Mouse (Mus musculus) kidney, embryonic 15.5 days (tissue): ENCODE data around the gene Gm42688. TPM values are rescaled to one million over a fixed set of nuclear protein-coding genes. Genes with fewer than 3 reads are reported as not detected.

ENCODE experiments used
- ATAC-seq: fragments of 200-750 bp; cut with Nextera tagmentation; replicated peaks from 2 replicates; pipeline ENCODE4 v1.8.0; 2017; ENCODE audit warnings: moderate TSS enrichment; ENCODE audit not compliant: low FRiP score
- H3K27ac ChIP-seq: fragments of 300-500 bp; sonication (generic); 2 replicates; pipeline ENCODE4 v1.5.1; 2015; ENCODE audit warnings: mild to moderate bottlenecking, inconsistent platforms
- H3K27me3 ChIP-seq: fragments of 300-500 bp; sonication (generic); 2 replicates; pipeline ENCODE4 v1.6.1; 2015; ENCODE audit warnings: inconsistent platforms
- H3K36me3 ChIP-seq: fragments of 300-500 bp; sonication (generic); 2 replicates; pipeline ENCODE4 v1.6.1; 2015; ENCODE audit warnings: inconsistent platforms
- H3K4me1 ChIP-seq: fragments of 300-500 bp; sonication (generic); 2 replicates; pipeline ENCODE4 v1.6.1; 2015; ENCODE audit warnings: inconsistent platforms
- H3K4me2 ChIP-seq: fragments of 300-500 bp; sonication (generic); 2 replicates; pipeline ENCODE4 v1.6.1; 2015; ENCODE audit warnings: moderate library complexity, mild to moderate bottlenecking, inconsistent platforms
- H3K4me3 ChIP-seq: fragments of 300-500 bp; sonication (generic); replicated peaks from 2 replicates; pipeline ENCODE4 v1.5.1; 2015; ENCODE audit warnings: mild to moderate bottlenecking, inconsistent platforms
- H3K9ac ChIP-seq: fragments of 300-500 bp; sonication (generic); 2 replicates; pipeline ENCODE4 v1.6.1; 2015; ENCODE audit warnings: mild to moderate bottlenecking, inconsistent platforms
- H3K9me3 ChIP-seq: fragments of 300-500 bp; sonication (generic); replicated peaks from 2 replicates; pipeline ENCODE4 v1.6.1; 2016; ENCODE audit warnings: inconsistent platforms
- WGBS: fragments of 180-500 bp; shearing (Covaris S2); methylation state at CpG from one replicate; pipeline ENCODE4 v1.1.7; 2015; ENCODE audit warnings: mixed read lengths; 5-methylcytosine and 5-hydroxymethylcytosine counted together
- polyA plus RNA-seq: library from polyadenylated mRNA; unstranded; fragments of >200 nt; fragmentation: Nextera tagmentation; extraction: Ambion mirVana; gene quantifications from 2 replicates; pipeline ENCODE4 v1.2.1, GENCODE M21; 2015

Gene Gm42688
- polyA plus RNA-seq, 1 experiment from 2014 or later, result 3.0 TPM

GRCm38 (mm10) chr6:83136881-83137575 lies 35.6 kb downstream of the Gm42688 start:
- WGBS, result under 1% methylated on average over 26 of the region's 26 CpGs
- peak overlapping the region; percentile 74 for H3K4me2 ChIP-seq
- peaks cover 3% of the 10 kb centered on the region; the same call in 1 of the 2 replicates for H3K36me3 ChIP-seq
- H3K9me3 ChIP-seq, result no peaks in the 10 kb centered on the region
- H3K9ac ChIP-seq, result peak overlapping the region; percentile 82
- no peaks in the 10 kb centered on the region for H3K27me3 ChIP-seq
- peak overlapping the region; percentile 63 for H3K4me3 ChIP-seq
- H3K27ac ChIP-seq, result peak overlapping the region; percentile 100
- H3K4me1 ChIP-seq, result peaks cover 65% of the 10 kb centered on the region
- ATAC-seq, result peak; percentile 78

GRCm38 (mm10) chr6:83137576-83137950 lies 36.1 kb downstream of the Gm42688 start:
- Histone ChIP-seq H3K9ac (peak overlapping the region; percentile 82), H3K27ac (peak overlapping the region; percentile 100), H3K4me3 (peak overlapping the region; percentile 63), H3K27me3 (no peaks in the 10 kb centered on the region), H3K4me1 (peaks cover 68% of the 10 kb centered on the region), H3K36me3 (peaks cover 3% of the 10 kb centered on the region; the same call in 1 of the 2 replicates), H3K4me2 (peak overlapping the region; percentile 74), H3K9me3 (no peaks in the 10 kb centered on the region)
- under 1% methylated on average over 12 of the region's 12 CpGs for WGBS
- peak; percentile 85 for ATAC-seq

- no peaks in the 10 kb centered on the region for H3K27me3 ChIP-seq
- peak overlapping the region; percentile 100 for H3K27ac ChIP-seq
- H3K9ac ChIP-seq, result peak overlapping the region; percentile 82
- peak; percentile 37 for ATAC-seq
- peaks cover 73% of the 10 kb centered on the region for H3K4me1 ChIP-seq
- 1% methylated on average over 11 of the region's 11 CpGs for WGBS
- peak overlapping the region; percentile 63 for H3K4me3 ChIP-seq
- peaks cover 3% of the 10 kb centered on the region; the same call in 1 of the 2 replicates for H3K36me3 ChIP-seq
- no peaks in the 10 kb centered on the region for H3K9me3 ChIP-seq
- peak overlapping the region; percentile 74 for H3K4me2 ChIP-seq
Measured at GRCm38 (mm10) chr6:83138056-83138455, 36.6 kb downstream of the Gm42688 start.

- 93% methylated on average over 8 of the region's 8 CpGs for WGBS
- no peaks in the 10 kb centered on the region for H3K9me3 ChIP-seq
- no peaks in the 10 kb centered on the region for H3K27me3 ChIP-seq
- no peak overlapping the region for H3K27ac ChIP-seq
- no peak overlapping the region for H3K9ac ChIP-seq
- H3K4me1 ChIP-seq, result peaks cover 64% of the 10 kb centered on the region
- H3K4me3 ChIP-seq, result no peak overlapping the region
- no peak for ATAC-seq
- peaks cover 3% of the 10 kb centered on the region; the same call in 1 of the 2 replicates for H3K36me3 ChIP-seq
- H3K4me2 ChIP-seq, result no peak overlapping the region
Measured at GRCm38 (mm10) chr6:83140044-83140443, 38.6 kb downstream of the Gm42688 start.

- peak overlapping the region; percentile 52; the same call in 1 of the 2 replicates for H3K27ac ChIP-seq
- 46% methylated on average over 4 of the region's 4 CpGs for WGBS
- ATAC-seq, result no peak
Measured at GRCm38 (mm10) chr6:83141636-83142035, 40.2 kb downstream of the Gm42688 start.

GRCm38 (mm10) chr6:83142211-83142731 lies 40.9 kb downstream of the Gm42688 start:
- WGBS, result 4% methylated on average over 41 of the region's 41 CpGs
- peak overlapping the region; percentile 76 for H3K4me2 ChIP-seq
- H3K36me3 ChIP-seq, result peaks cover 15% of the 10 kb centered on the region
- ATAC-seq, result no peak
- H3K27ac ChIP-seq, result peak overlapping the region; percentile 52; the same call in 1 of the 2 replicates
- peaks cover 52% of the 10 kb centered on the region for H3K4me1 ChIP-seq
- no peaks in the 10 kb centered on the region for H3K9me3 ChIP-seq
- H3K9ac ChIP-seq, result peak overlapping the region; percentile 56
- no peaks in the 10 kb centered on the region for H3K27me3 ChIP-seq
- peak overlapping the region; percentile 39 for H3K4me3 ChIP-seq

More at GRCm38 (mm10) chr6:83141636-83142035, 40.2 kb downstream of the Gm42688 start:
- H3K9me3 ChIP-seq, result no peaks in the 10 kb centered on the region
- H3K4me3 ChIP-seq, result peak overlapping the region; percentile 39; the same call in 1 of the 2 replicates
- H3K9ac ChIP-seq, result 0 out of 2 replicates have a peak overlapping the region, but pooled peaks have one; percentile 56
- no peaks in the 10 kb centered on the region for H3K27me3 ChIP-seq
- H3K4me1 ChIP-seq, result peaks cover 52% of the 10 kb centered on the region
- peak overlapping the region; percentile 76 for H3K4me2 ChIP-seq
- peaks cover 9% of the 10 kb centered on the region for H3K36me3 ChIP-seq

GRCm38 (mm10) chr6:83142886-83143285 lies 41.5 kb downstream of the Gm42688 start:
- Histone ChIP-seq H3K36me3 (peaks cover 21% of the 10 kb centered on the region), H3K27ac (no peak overlapping the region), H3K9me3 (no peaks in the 10 kb centered on the region), H3K4me2 (peak overlapping the region; percentile 76), H3K9ac (no peak overlapping the region), H3K27me3 (no peaks in the 10 kb centered on the region), H3K4me1 (peaks cover 53% of the 10 kb centered on the region), H3K4me3 (no peak overlapping the region)
- no peak for ATAC-seq
- 48% methylated on average over 11 of the region's 11 CpGs for WGBS

- Histone ChIP-seq H3K27me3 (no peaks in the 10 kb centered on the region), H3K4me2 (no peak overlapping the region), H3K36me3 (peaks cover 41% of the 10 kb centered on the region), H3K9ac (no peak overlapping the region), H3K27ac (no peak overlapping the region), H3K4me1 (peaks cover 33% of the 10 kb centered on the region), H3K9me3 (no peaks in the 10 kb centered on the region), H3K4me3 (no peak overlapping the region)
- WGBS, result 92% methylated on average over 2 of the region's 2 CpGs
- no peak for ATAC-seq
Measured at GRCm38 (mm10) chr6:83145209-83145608, 43.8 kb downstream of the Gm42688 start.

- 58% methylated on average over 9 of the region's 9 CpGs for WGBS
- no peak for ATAC-seq
- Histone ChIP-seq H3K36me3 (peaks cover 47% of the 10 kb centered on the region), H3K27ac (peak overlapping the region; percentile 37; the same call in 1 of the 2 replicates), H3K27me3 (no peaks in the 10 kb centered on the region), H3K4me1 (peaks cover 33% of the 10 kb centered on the region), H3K4me3 (no peak overlapping the region), H3K4me2 (no peak overlapping the region), H3K9me3 (no peaks in the 10 kb centered on the region), H3K9ac (no peak overlapping the region)
Measured at GRCm38 (mm10) chr6:83145805-83146204, 44.4 kb downstream of the Gm42688 start.

- Histone ChIP-seq H3K4me1 (peaks cover 22% of the 10 kb centered on the region), H3K9me3 (no peaks in the 10 kb centered on the region), H3K27ac (peak overlapping the region; percentile 27; the same call in 1 of the 2 replicates), H3K9ac (no peak overlapping the region), H3K27me3 (no peaks in the 10 kb centered on the region), H3K4me2 (0 out of 2 replicates have a peak overlapping the region, but pooled peaks have one; percentile 4), H3K36me3 (peaks cover 61% of the 10 kb centered on the region), H3K4me3 (no peak overlapping the region)
- ATAC-seq, result no peak
- 40% methylated on average over 7 of the region's 7 CpGs for WGBS
Measured at GRCm38 (mm10) chr6:83147280-83147679, 45.9 kb downstream of the Gm42688 start.

- peaks cover 64% of the 10 kb centered on the region for H3K36me3 ChIP-seq
- no peak overlapping the region for H3K4me2 ChIP-seq
- WGBS, result 43% methylated on average over 8 of the region's 8 CpGs
- H3K9me3 ChIP-seq, result no peaks in the 10 kb centered on the region
- no peak for ATAC-seq
- no peak overlapping the region for H3K27ac ChIP-seq
- H3K27me3 ChIP-seq, result no peaks in the 10 kb centered on the region
- H3K9ac ChIP-seq, result no peak overlapping the region
- no peak overlapping the region for H3K4me3 ChIP-seq
- H3K4me1 ChIP-seq, result peaks cover 21% of the 10 kb centered on the region
Measured at GRCm38 (mm10) chr6:83151721-83152120, 50.3 kb downstream of the Gm42688 start.

- Histone ChIP-seq H3K9me3 (no peaks in the 10 kb centered on the region), H3K4me2 (no peak overlapping the region), H3K9ac (no peak overlapping the region), H3K4me3 (no peak overlapping the region), H3K27ac (no peak overlapping the region), H3K4me1 (peaks cover 11% of the 10 kb centered on the region), H3K27me3 (peaks cover 5% of the 10 kb centered on the region; the same call in 1 of the 2 replicates), H3K36me3 (peaks cover 51% of the 10 kb centered on the region)
- no peak for ATAC-seq
- WGBS, result 85% methylated on average over 12 of the region's 12 CpGs
Measured at GRCm38 (mm10) chr6:83153038-83153437, 51.6 kb downstream of the Gm42688 start.
